Comparison of ENCODE assay signal across 17 mouse cellular contexts in genomic region chr16:10063491-10063890, GRCm38 (mm10).
DNase-seq lines count a peak whose midpoint lies in the region; TF ChIP-seq lines count a peak whose summit lies in the region.
"Had no signal": no experiment of that assay in that cellular context is flagged by ENCODE, and none has a peak within 500 bp of the region (broad histone marks: within the 10 kb centered on the region; RNA-seq: fewer than 3 reads in every experiment).

No protein-coding gene starts in this region.

- H3K4me3 ChIP-seq in layer of hippocampus, adult 2 months = no peak overlapping the region
- H3K4me3 ChIP-seq in gastrocnemius, adult 2 months = no peak overlapping the region
- no peak overlapping the region for H3K4me3 ChIP-seq in lung, adult 2 months (replicated peaks; ENCODE audit: extremely low read depth, low read depth, low read length)
- H3K4me3 ChIP-seq: forebrain, embryonic 10.5 days; heart, embryonic 10.5 days; liver, embryonic 13.5 days; midbrain, embryonic 10.5 days; neural tube, embryonic 13.5 days had no signal

- intact Hi-C loops in gastrocnemius, adult 2 months (cut with DNase I) = no loop called here

- no peak for TF ChIP-seq CTCF in layer of hippocampus, adult 2 months (conservative IDR thresholded peaks at IDR 0.05)
- no peak for TF ChIP-seq CTCF in gastrocnemius, adult 2 months (IDR thresholded peaks at IDR 0.05)
- no peak for TF ChIP-seq CTCF in lung, adult 2 months (IDR thresholded peaks at IDR 0.05; ENCODE audit: insufficient read depth, low read length)

- no peak for TF ChIP-seq POLR2A in lung, adult 2 months (IDR thresholded peaks at IDR 0.05; ENCODE audit: borderline replicate concordance, extremely low read depth, low read depth, low read length)

- peak overlapping the region; percentile 89 for H3K27ac ChIP-seq in layer of hippocampus, adult 2 months
- no peak overlapping the region for H3K27ac ChIP-seq in gastrocnemius, adult 2 months
- H3K27ac ChIP-seq: forebrain, embryonic 10.5 days; heart, embryonic 10.5 days; liver, embryonic 13.5 days; midbrain, embryonic 10.5 days; neural tube, embryonic 13.5 days had no signal

- 70% methylated on average over 8 of the region's 8 CpGs for WGBS in lung, adult 2 months

- no peaks in the 10 kb centered on the region for H3K4me1 ChIP-seq in lung, adult 2 months (ENCODE audit: control insufficient read depth, insufficient read depth, low read length)
- H3K4me1 ChIP-seq: forebrain, embryonic 10.5 days; heart, embryonic 10.5 days; liver, embryonic 13.5 days; midbrain, embryonic 10.5 days; neural tube, embryonic 13.5 days had no signal

- DNase-seq in frontal cortex, adult 2 months (ENCODE audit: extremely low spot score in 1 of 2, low spot score in 1 of 2) = peak; percentile 86 to 88
- peak; percentile 59 to 83 for DNase-seq in layer of hippocampus, adult 2 months (ENCODE audit: low spot score in 2 of 2)
- peak; percentile 76 to 89 for DNase-seq in left cerebral cortex, adult 9 months (ENCODE audit: low spot score in 2 of 2)
- DNase-seq in right cerebral cortex, postnatal 25 days = peak; percentile 76
- no peak for DNase-seq in lung, adult 18-20 months
- DNase-seq in gastrocnemius, adult 2 months = no peak
- DNase-seq in lung, adult 2 months = no peak
- DNase-seq: cerebellum, adult 8-10 months; gastrocnemius, postnatal 36 days; heart, postnatal 36 days; liver, embryonic 13.5 days; lung, postnatal 10 days; thymus, postnatal 4 days had no signal

Comparison
In these comparisons a context has a peak if more than half of its experiments do, and no peak if none do; other contexts are left out.
1. DNase-seq: peak in frontal cortex, adult 2 months (2 of 2), layer of hippocampus, adult 2 months (2 of 2), left cerebral cortex, adult 9 months (2 of 2) and right cerebral cortex, postnatal 25 days (single experiment); none in lung, adult 18-20 months (0 of 2), gastrocnemius, adult 2 months (single experiment) and lung, adult 2 months (single experiment).